Mouse (Mus musculus): ENCODE measurements around the gene Cdc6.
"Not testable (repeated sequence)": the region's sequence is repeated elsewhere in the genome, so short reads cannot be mapped to it uniquely, and the experiment has no call there.

Cdc6 gene

GRCm38 (mm10) chr11:98931513-98932292 is 24.1 kb downstream of the Cdc6 start:
- DNase-seq (ENCODE audit: low spot score): no peak

GRCm38 (mm10) chr11:98932293-98933091 is 24.9 kb downstream of the Cdc6 start:
- DNase-seq (ENCODE audit: low spot score): no peak

GRCm38 (mm10) chr11:98933151-98933550 is 25.6 kb downstream of the Cdc6 start:
- DNase-seq (ENCODE audit: low spot score): peak; percentile 84

GRCm38 (mm10) chr11:98933847-98934246 is 26.2 kb downstream of the Cdc6 start:
- DNase-seq (ENCODE audit: low spot score): not testable (repeated sequence)

- no peak for DNase-seq (ENCODE audit: low spot score)
Measured at GRCm38 (mm10) chr11:98934367-98934766, 26.8 kb downstream of the Cdc6 start.

GRCm38 (mm10) chr11:98935123-98935522 is 27.5 kb downstream of the Cdc6 start:
- DNase-seq (ENCODE audit: low spot score): no peak

GRCm38 (mm10) chr11:98936170-98936569 is 28.6 kb downstream of the Cdc6 start:
- peak; percentile 85 for DNase-seq (ENCODE audit: low spot score)

- peak; percentile 77 for DNase-seq (ENCODE audit: low spot score)
Measured at GRCm38 (mm10) chr11:98936606-98937409, 29.2 kb downstream of the Cdc6 start.

GRCm38 (mm10) chr11:98937410-98937913 is 29.9 kb downstream of the Cdc6 start:
- peak; percentile 94 for DNase-seq (ENCODE audit: low spot score)

GRCm38 (mm10) chr11:98937914-98938694 is 30.5 kb downstream of the Cdc6 start:
- peak; percentile 67 for DNase-seq (ENCODE audit: low spot score)

- no peak for DNase-seq (ENCODE audit: low spot score)
Measured at GRCm38 (mm10) chr11:98938701-98939083, 31.1 kb downstream of the Cdc6 start.

- no peak for DNase-seq (ENCODE audit: low spot score)
Measured at GRCm38 (mm10) chr11:98939084-98939952, 31.7 kb downstream of the Cdc6 start.

GRCm38 (mm10) chr11:98939953-98940641 is 32.5 kb downstream of the Cdc6 start:
- no peak for DNase-seq (ENCODE audit: low spot score)

GRCm38 (mm10) chr11:98940776-98941175 is 33.2 kb downstream of the Cdc6 start:
- no peak for DNase-seq (ENCODE audit: low spot score)

- DNase-seq (ENCODE audit: low spot score): no peak
Measured at GRCm38 (mm10) chr11:98941341-98941825, 33.8 kb downstream of the Cdc6 start.

- DNase-seq (ENCODE audit: low spot score): peak; percentile 94
Measured at GRCm38 (mm10) chr11:98941826-98942550, 34.4 kb downstream of the Cdc6 start.

GRCm38 (mm10) chr11:98942555-98942922 is 34.9 kb downstream of the Cdc6 start:
- DNase-seq (ENCODE audit: low spot score): no peak

GRCm38 (mm10) chr11:98942923-98943641 is 35.5 kb downstream of the Cdc6 start:
- DNase-seq (ENCODE audit: low spot score): peak; percentile 83

Data from lung, postnatal 25 days (tissue).